Mouse (Mus musculus) spleen, adult 2 months (tissue): Measurements from ENCODE around the gene Fstl5.

Experiments used
- CTCF ChIP-seq: fragments of 200-500 bp; IDR thresholded peaks from 2 replicates; pipeline ENCODE4 v1.5.1; 2011; ENCODE audit warnings: mild to moderate bottlenecking, inconsistent platforms; ENCODE audit not compliant: insufficient read depth, insufficient read length, insufficient replicate concordance; ENCODE audit errors: extremely low read depth
- POLR2A ChIP-seq: fragments of 200-500 bp; IDR thresholded peaks from 2 replicates; pipeline ENCODE4 v1.6.1; 2011; ENCODE audit warnings: low read depth, low read length, inconsistent platforms

GRCm38 (mm10) chr3:76025523-76025922, 48.5 kb upstream of the Fstl5 start:
- no peak for TF ChIP-seq POLR2A
- TF ChIP-seq CTCF, result no peak
